Mouse (Mus musculus) heart, embryonic 15.5 days (tissue): ENCODE measurements at regions not wholly inside any gene's neighbourhood (a gene's known extent, or its start where the extent isn't known, plus 50 kb on each side); places are given as distances from the start of the nearest gene placed in this dataset.

ENCODE experiments used
- ATAC-seq: fragments of 200-750 bp; cut with Nextera tagmentation; replicated peaks from 2 replicates; pipeline ENCODE4 v1.8.0; 2017; ENCODE audit warnings: low read depth, moderate TSS enrichment; ENCODE audit not compliant: insufficient number of reproducible peaks, insufficient read depth, low FRiP score
- H3K27ac ChIP-seq: fragments of 300-500 bp; sonication (generic); 2 replicates; pipeline ENCODE4 v1.5.1; 2015; ENCODE audit warnings: mild to moderate bottlenecking, inconsistent platforms
- H3K27me3 ChIP-seq: fragments of 300-500 bp; sonication (generic); 2 replicates; pipeline ENCODE4 v1.6.1; 2015; ENCODE audit warnings: inconsistent platforms
- H3K36me3 ChIP-seq: fragments of 300-500 bp; sonication (generic); 2 replicates; pipeline ENCODE4 v1.6.1; 2015; ENCODE audit warnings: mild to moderate bottlenecking, inconsistent platforms
- H3K4me1 ChIP-seq: fragments of 300-500 bp; sonication (generic); replicated peaks from 2 replicates; pipeline ENCODE4 v1.6.1; 2015; ENCODE audit warnings: inconsistent platforms
- H3K4me2 ChIP-seq: fragments of 300-500 bp; sonication (generic); 2 replicates; pipeline ENCODE4 v1.6.1; 2015; ENCODE audit warnings: inconsistent platforms, mild to moderate bottlenecking, moderate library complexity
- H3K4me3 ChIP-seq: fragments of 300-500 bp; sonication (generic); 2 replicates; pipeline ENCODE4 v1.5.1; 2015; ENCODE audit warnings: mild to moderate bottlenecking, inconsistent platforms
- H3K9ac ChIP-seq: fragments of 300-500 bp; sonication (generic); 2 replicates; pipeline ENCODE4 v1.6.1; 2015; ENCODE audit warnings: mild to moderate bottlenecking, inconsistent platforms
- H3K9me3 ChIP-seq: fragments of 300-500 bp; sonication (generic); replicated peaks from 2 replicates; pipeline ENCODE4 v1.6.1; 2016; ENCODE audit warnings: inconsistent platforms
- WGBS: fragments of 180-500 bp; shearing (Covaris S2); methylation state at CpG from one replicate; pipeline ENCODE4 v1.1.7; 2015; ENCODE audit warnings: mixed read lengths; 5-methylcytosine and 5-hydroxymethylcytosine counted together

DNA sequence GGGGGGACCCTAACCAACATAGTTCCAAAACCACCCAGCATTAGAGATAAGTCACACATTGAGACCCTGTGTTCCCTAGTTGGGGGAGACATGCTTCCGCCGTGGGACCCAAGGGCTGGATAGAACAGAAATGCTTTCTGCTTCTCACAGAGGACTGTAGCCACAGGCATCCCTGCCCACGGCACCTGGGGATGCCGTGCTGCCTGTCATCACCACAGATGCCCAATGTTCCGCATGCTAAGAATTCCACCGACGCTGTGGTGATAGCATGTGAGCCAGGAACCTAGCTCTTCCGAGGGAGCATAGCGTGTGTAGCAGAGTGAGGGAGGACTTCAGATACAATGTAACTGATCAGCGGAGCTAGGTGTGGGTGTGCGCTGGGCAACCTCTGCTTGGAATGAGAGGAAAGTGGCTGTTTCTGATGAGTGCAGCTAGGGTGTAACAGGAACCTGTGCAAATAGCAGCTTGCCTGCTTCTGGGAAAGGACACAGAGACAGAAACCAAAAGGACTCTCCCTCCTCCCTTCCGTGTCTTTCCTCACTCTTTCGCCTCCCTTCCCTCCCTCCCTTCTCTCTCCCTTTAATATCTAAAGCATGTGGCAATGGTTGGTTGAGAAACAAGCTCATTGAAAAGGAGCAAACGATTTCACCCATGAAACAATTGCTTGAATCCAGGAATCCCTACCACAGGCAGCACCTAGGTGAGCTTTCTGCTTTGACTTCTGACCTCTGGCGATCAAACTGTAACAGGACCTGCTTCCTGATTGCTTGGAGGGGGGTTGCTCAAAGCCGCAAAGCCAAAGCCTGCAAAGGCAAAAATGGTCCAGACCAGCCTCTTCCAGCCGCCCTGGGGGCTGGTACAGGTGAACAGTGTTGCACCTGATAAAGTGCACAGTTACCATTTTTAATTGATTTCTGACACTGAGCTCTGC, 102.3 kb downstream of the Gm26897 start:
- H3K9me3 ChIP-seq, result no peaks in the 10 kb centered on the region
- H3K4me1 ChIP-seq, result no peaks in the 10 kb centered on the region; the same call in 1 of the 2 replicates
- H3K27ac ChIP-seq, result no peak overlapping the region
- no peak overlapping the region for H3K4me2 ChIP-seq
- H3K36me3 ChIP-seq, result no peaks in the 10 kb centered on the region
- no peak for ATAC-seq
- no peak overlapping the region for H3K4me3 ChIP-seq
- no peak overlapping the region for H3K9ac ChIP-seq
- 33% methylated on average over 17 of the region's 17 CpGs for WGBS
- peaks cover 43% of the 10 kb centered on the region for H3K27me3 ChIP-seq

DNA sequence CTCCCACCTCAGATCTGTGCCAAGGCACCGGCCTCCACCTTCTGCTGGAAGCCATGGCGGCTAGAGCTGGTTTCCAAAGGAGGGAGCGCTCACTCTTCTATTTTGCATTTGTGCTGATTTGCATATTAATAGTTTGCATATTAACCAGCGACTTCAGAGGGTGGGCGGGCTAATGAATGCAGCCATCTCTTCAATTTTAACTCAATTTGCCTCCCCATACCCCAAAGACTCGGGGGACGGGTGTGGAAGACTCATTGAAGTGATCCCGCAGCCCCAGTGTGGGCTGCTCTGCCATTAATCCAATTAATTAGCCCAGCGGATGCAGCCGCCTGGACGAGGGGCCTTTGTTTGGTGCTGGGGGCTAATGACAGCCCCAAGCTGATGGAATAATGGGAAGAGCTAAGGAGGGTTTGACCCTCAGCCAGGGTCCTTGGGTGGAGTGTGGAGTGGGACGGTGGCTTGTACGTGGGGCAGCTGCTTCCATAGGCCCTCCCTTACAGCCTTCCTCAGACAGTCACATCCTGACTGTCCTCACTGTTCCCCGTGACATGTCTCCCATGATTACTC, 103.0 kb downstream of the Gm26897 start:
- no peak for ATAC-seq
- Histone ChIP-seq H3K9me3 (no peaks in the 10 kb centered on the region), H3K9ac (no peak overlapping the region), H3K27me3 (peaks cover 43% of the 10 kb centered on the region), H3K27ac (no peak overlapping the region), H3K4me1 (no peaks in the 10 kb centered on the region; the same call in 1 of the 2 replicates), H3K36me3 (no peaks in the 10 kb centered on the region), H3K4me3 (no peak overlapping the region), H3K4me2 (no peak overlapping the region)
- 42% methylated on average over 14 of the region's 14 CpGs for WGBS

- no peak for ATAC-seq
- Histone ChIP-seq H3K4me2 (peak overlapping the region; percentile 30), H3K36me3 (no peaks in the 10 kb centered on the region), H3K4me1 (no peaks in the 10 kb centered on the region), H3K27ac (no peak overlapping the region), H3K9ac (no peak overlapping the region), H3K4me3 (no peak overlapping the region), H3K27me3 (peaks cover 43% of the 10 kb centered on the region), H3K9me3 (no peaks in the 10 kb centered on the region)
- WGBS, result 38% methylated on average over 17 of the region's 17 CpGs
Observed at GRCm38 (mm10) chr5:111842461-111842860, 108.7 kb downstream of the Gm26897 start.

DNA sequence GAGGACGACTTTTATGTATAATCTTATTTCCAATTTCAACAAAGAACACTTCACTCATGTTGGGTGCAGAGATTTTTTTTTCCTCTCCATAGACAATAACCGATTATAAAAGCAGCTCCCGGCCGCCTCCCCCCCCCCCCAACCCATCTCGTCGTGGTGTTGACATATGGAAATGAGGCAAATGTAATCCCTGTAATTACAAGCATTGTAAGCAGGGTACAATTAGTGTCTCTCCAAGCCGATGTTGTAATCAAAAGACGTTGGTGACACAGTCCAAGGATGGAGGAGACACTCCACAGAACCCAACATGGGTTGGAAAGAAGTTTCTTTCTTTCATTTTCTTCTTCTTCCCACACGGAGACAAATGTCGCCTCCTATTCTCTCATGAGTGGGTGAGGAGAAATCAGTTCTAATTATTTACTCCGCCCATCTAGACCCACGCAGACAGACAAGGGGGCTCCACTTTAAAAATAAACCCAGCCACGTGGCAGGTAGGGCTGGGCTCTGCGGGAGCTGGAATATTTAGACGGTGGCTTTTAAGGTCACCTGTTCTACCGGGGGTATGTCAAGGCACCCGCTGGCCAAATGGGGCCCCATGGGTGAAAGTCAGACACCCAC, 110.0 kb downstream of the Gm26897 start:
- H3K9me3 ChIP-seq, result no peaks in the 10 kb centered on the region
- H3K4me2 ChIP-seq, result no peak overlapping the region
- peaks cover 31% of the 10 kb centered on the region for H3K27me3 ChIP-seq
- no peaks in the 10 kb centered on the region for H3K36me3 ChIP-seq
- no peaks in the 10 kb centered on the region for H3K4me1 ChIP-seq
- no peak overlapping the region for H3K4me3 ChIP-seq
- no peak overlapping the region for H3K9ac ChIP-seq
- 40% methylated on average over 17 of the region's 17 CpGs for WGBS
- no peak overlapping the region for H3K27ac ChIP-seq
- ATAC-seq, result no peak

GRCm38 (mm10) chr5:111844528-111844927, 110.8 kb downstream of the Gm26897 start:
- ATAC-seq, result no peak
- H3K9me3 ChIP-seq, result no peaks in the 10 kb centered on the region
- H3K4me1 ChIP-seq, result no peaks in the 10 kb centered on the region
- H3K9ac ChIP-seq, result no peak overlapping the region
- WGBS, result 41% methylated on average over 3 of the region's 3 CpGs
- no peak overlapping the region for H3K27ac ChIP-seq
- H3K36me3 ChIP-seq, result no peaks in the 10 kb centered on the region
- H3K4me2 ChIP-seq, result no peak overlapping the region
- H3K27me3 ChIP-seq, result peaks cover 25% of the 10 kb centered on the region
- H3K4me3 ChIP-seq, result no peak overlapping the region

DNA sequence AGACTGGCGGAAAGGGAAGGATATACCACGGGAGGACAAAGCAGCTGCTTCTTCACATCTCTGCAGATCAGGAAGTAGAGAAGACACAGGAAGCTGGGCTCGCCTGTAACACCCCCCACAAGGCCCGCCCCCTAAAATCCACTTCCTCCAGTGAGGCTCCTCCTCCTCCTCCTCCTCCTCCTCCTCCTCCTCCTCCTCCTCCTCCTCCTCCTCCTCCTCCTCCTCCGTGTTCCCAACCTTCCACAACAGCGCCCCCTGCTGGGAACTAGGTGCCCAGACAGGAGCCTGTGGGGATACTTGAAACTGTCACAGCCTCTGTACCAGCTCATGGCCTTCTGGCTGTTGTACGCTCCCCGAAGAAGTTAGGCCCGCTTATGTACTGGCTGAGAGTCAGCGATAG, 115.2 kb downstream of the Gm26897 start:
- Histone ChIP-seq H3K9me3 (no peaks in the 10 kb centered on the region), H3K4me1 (no peaks in the 10 kb centered on the region), H3K4me2 (no peak overlapping the region), H3K4me3 (no peak overlapping the region), H3K36me3 (no peaks in the 10 kb centered on the region), H3K27ac (no peak overlapping the region), H3K27me3 (peaks cover 18% of the 10 kb centered on the region), H3K9ac (no peak overlapping the region)
- WGBS, result 75% methylated on average over 8 of the region's 10 CpGs
- ATAC-seq, result no peak

- H3K4me3 ChIP-seq, result no peak overlapping the region
- peaks cover 4% of the 10 kb centered on the region; the same call in 1 of the 2 replicates for H3K27me3 ChIP-seq
- no peaks in the 10 kb centered on the region for H3K9me3 ChIP-seq
- no peak overlapping the region for H3K9ac ChIP-seq
- no peak for ATAC-seq
- H3K4me1 ChIP-seq, result no peaks in the 10 kb centered on the region; the same call in 1 of the 2 replicates
- no peaks in the 10 kb centered on the region for H3K36me3 ChIP-seq
- WGBS, result 59% methylated on average over 6 of the region's 6 CpGs
- no peak overlapping the region for H3K4me2 ChIP-seq
- no peak overlapping the region for H3K27ac ChIP-seq
Observed at GRCm38 (mm10) chr5:111852682-111853081, 119.0 kb downstream of the Gm26897 start.

DNA sequence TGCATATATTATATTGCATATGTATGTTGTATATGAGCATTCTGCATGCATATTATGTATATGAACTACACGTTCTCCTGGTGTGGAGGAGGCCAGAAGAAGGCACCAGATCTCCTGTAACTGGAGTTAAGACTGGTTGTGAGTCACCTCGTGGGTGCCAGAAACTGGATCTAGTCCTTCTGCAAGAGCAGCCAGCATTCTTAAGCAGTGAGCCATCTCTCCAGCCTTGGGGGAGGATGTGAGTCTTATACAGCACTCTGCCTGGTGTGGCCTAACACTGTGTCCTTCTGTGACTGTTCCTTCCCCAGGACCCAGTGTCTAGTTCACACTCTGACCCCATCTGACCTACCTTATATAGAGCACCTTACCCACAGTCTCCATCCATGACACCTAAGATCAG, 121.6 kb downstream of the Gm26897 start:
- peaks cover 4% of the 10 kb centered on the region; the same call in 1 of the 2 replicates for H3K27me3 ChIP-seq
- no peak overlapping the region for H3K27ac ChIP-seq
- no peaks in the 10 kb centered on the region for H3K9me3 ChIP-seq
- no peaks in the 10 kb centered on the region; the same call in 1 of the 2 replicates for H3K4me1 ChIP-seq
- no peak for ATAC-seq
- no peak overlapping the region for H3K9ac ChIP-seq
- 65% methylated on average over 2 of the region's 2 CpGs for WGBS
- H3K36me3 ChIP-seq, result no peaks in the 10 kb centered on the region
- no peak overlapping the region for H3K4me3 ChIP-seq
- no peak overlapping the region for H3K4me2 ChIP-seq

GRCm38 (mm10) chr5:111857200-111857599, 123.5 kb downstream of the Gm26897 start:
- no peak overlapping the region for H3K4me2 ChIP-seq
- H3K9me3 ChIP-seq, result no peaks in the 10 kb centered on the region
- WGBS, result 89% methylated on average over 7 of the region's 7 CpGs
- no peaks in the 10 kb centered on the region for H3K36me3 ChIP-seq
- no peak overlapping the region for H3K4me3 ChIP-seq
- H3K4me1 ChIP-seq, result no peaks in the 10 kb centered on the region; the same call in 1 of the 2 replicates
- H3K27ac ChIP-seq, result no peak overlapping the region
- H3K27me3 ChIP-seq, result peaks cover 4% of the 10 kb centered on the region; the same call in 1 of the 2 replicates
- H3K9ac ChIP-seq, result no peak overlapping the region
- ATAC-seq, result no peak

- no peak overlapping the region for H3K4me2 ChIP-seq
- peaks cover 4% of the 10 kb centered on the region; the same call in 1 of the 2 replicates for H3K27me3 ChIP-seq
- no peak overlapping the region for H3K9ac ChIP-seq
- H3K4me1 ChIP-seq, result 0 out of 2 replicates have a peak, but pooled peaks cover 2% of the 10 kb centered on the region
- no peak overlapping the region for H3K27ac ChIP-seq
- no peaks in the 10 kb centered on the region for H3K9me3 ChIP-seq
- 88% methylated on average over 1 of the region's 1 CpGs for WGBS
- no peak overlapping the region for H3K4me3 ChIP-seq
- no peak for ATAC-seq
- H3K36me3 ChIP-seq, result no peaks in the 10 kb centered on the region
Observed at GRCm38 (mm10) chr5:111860436-111860835, 126.7 kb downstream of the Gm26897 start.

- no peaks in the 10 kb centered on the region for H3K36me3 ChIP-seq
- H3K27ac ChIP-seq, result no peak overlapping the region
Observed at GRCm38 (mm10) chr5:111862331-111862730, 128.6 kb downstream of the Gm26897 start.

More at GRCm38 (mm10) chr5:111862331-111862730, 128.6 kb downstream of the Gm26897 start:
- Histone ChIP-seq H3K9me3 (no peaks in the 10 kb centered on the region), H3K9ac (no peak overlapping the region), H3K27me3 (no peaks in the 10 kb centered on the region; the same call in 1 of the 2 replicates), H3K4me1 (0 out of 2 replicates have a peak, but pooled peaks cover 2% of the 10 kb centered on the region), H3K4me3 (no peak overlapping the region), H3K4me2 (no peak overlapping the region)
- ATAC-seq, result no peak
- 89% methylated on average over 4 of the region's 4 CpGs for WGBS
